9 mouse cellular contexts compared by ENCODE assay signal in genomic region chr12:80406650-80407049, GRCm38 (mm10). TPM values are rescaled to one million over a fixed set of nuclear protein-coding genes. Genes with fewer than 3 reads are reported as not detected.
DNase-seq lines count a peak whose midpoint lies in the region; ATAC-seq and TF ChIP-seq lines count a peak whose summit lies in the region.
"Had no signal": no experiment of that assay in that cellular context is flagged by ENCODE, and none has a peak within 500 bp of the region (broad histone marks: within the 10 kb centered on the region; RNA-seq: fewer than 3 reads in every experiment).

No protein-coding gene starts in this region.

- 45% methylated on average over 3 of the region's 3 CpGs for WGBS in heart, embryonic 12.5 days
- WGBS in limb, embryonic 14.5 days: 43% methylated on average over 3 of the region's 3 CpGs
- WGBS in spleen, adult 2 months: 70% methylated on average over 3 of the region's 3 CpGs

- H3K4me2 ChIP-seq in heart, embryonic 12.5 days: no peak overlapping the region
- H3K4me2 ChIP-seq in limb, embryonic 14.5 days (replicated peaks; ENCODE audit: low read depth, low read length, severe bottlenecking): no peak overlapping the region
- H3K4me2 ChIP-seq: midbrain, embryonic 12.5 days had no signal

- intact Hi-C loops in heart, postnatal 14 days (cut with DNase I): no loop called here

- no peak overlapping the region for H3K9ac ChIP-seq in heart, embryonic 12.5 days
- H3K9ac ChIP-seq in limb, embryonic 14.5 days (ENCODE audit: low read depth, low read length, severe bottlenecking): no peak overlapping the region
- H3K9ac ChIP-seq: midbrain, embryonic 12.5 days had no signal

- TF ChIP-seq POLR2A in limb, embryonic 14.5 days (IDR thresholded peaks at IDR 0.05; ENCODE audit: borderline replicate concordance, extremely low read depth, insufficient read depth, insufficient read length): no peak
- no peak for TF ChIP-seq POLR2A in spleen, adult 2 months (IDR thresholded peaks at IDR 0.05; ENCODE audit: low read depth, low read length)

- H3K27ac ChIP-seq in heart, embryonic 12.5 days (ENCODE audit: poor library complexity, severe bottlenecking): no peak overlapping the region
- no peak overlapping the region for H3K27ac ChIP-seq in limb, embryonic 14.5 days (replicated peaks; ENCODE audit: low read depth, low read length)
- no peak overlapping the region for H3K27ac ChIP-seq in spleen, adult 2 months (ENCODE audit: insufficient read depth, low read length)
- H3K27ac ChIP-seq: midbrain, embryonic 12.5 days had no signal

- H3K27me3 ChIP-seq in heart, embryonic 12.5 days (replicated peaks): no peaks in the 10 kb centered on the region
- no peaks in the 10 kb centered on the region for H3K27me3 ChIP-seq in limb, embryonic 14.5 days (ENCODE audit: control insufficient read depth, insufficient read depth, low read length)
- H3K27me3 ChIP-seq in spleen, adult 2 months (ENCODE audit: control insufficient read depth, insufficient read depth, low read length): no peaks in the 10 kb centered on the region
- H3K27me3 ChIP-seq: midbrain, embryonic 12.5 days had no signal

- no peaks in the 10 kb centered on the region for H3K4me1 ChIP-seq in heart, embryonic 12.5 days (replicated peaks)
- no peaks in the 10 kb centered on the region for H3K4me1 ChIP-seq in limb, embryonic 14.5 days (ENCODE audit: control insufficient read depth, insufficient read depth, low read length)
- no peaks in the 10 kb centered on the region for H3K4me1 ChIP-seq in spleen, adult 2 months (ENCODE audit: control insufficient read depth, insufficient read depth, insufficient read length)
- H3K4me1 ChIP-seq: midbrain, embryonic 12.5 days had no signal

- TF ChIP-seq CTCF in spleen, adult 2 months (IDR thresholded peaks at IDR 0.05; ENCODE audit: extremely low read depth, insufficient read depth, insufficient read length, insufficient replicate concordance): peak; percentile 21; the same call in 1 of the 2 replicates

- H3K4me3 ChIP-seq in heart, embryonic 12.5 days: no peak overlapping the region
- no peak overlapping the region for H3K4me3 ChIP-seq in limb, embryonic 14.5 days (replicated peaks; ENCODE audit: low read length)
- H3K4me3 ChIP-seq in spleen, adult 2 months (ENCODE audit: extremely low read depth, insufficient read depth, insufficient read length): no peak overlapping the region
- H3K4me3 ChIP-seq: midbrain, embryonic 12.5 days had no signal

- DNase-seq in heart, postnatal 14 days: peak; percentile 30 to 62
- DNase-seq in urinary bladder, postnatal 25 days (ENCODE audit: low spot score): peak; percentile 27
- no peak for DNase-seq in urinary bladder, postnatal 10 days (ENCODE audit: low spot score)
- DNase-seq in c-Kit-positive CD71-positive TER-119-positive erythroid progenitor cells, embryonic 14.5 days (ENCODE audit: low spot score): peak; percentile 42
- peak; percentile 13 for DNase-seq in limb, embryonic 14.5 days (ENCODE audit: low spot score)
- peak in 1 of 2 experiments; percentile 31 for DNase-seq in spleen, adult 2 months (ENCODE audit: low read depth in 1 of 2, low spot score in 2 of 2)
- DNase-seq in layer of hippocampus, postnatal 36 days: no peak

- no peak for ATAC-seq in heart, embryonic 12.5 days (ENCODE audit: insufficient number of reproducible peaks, low FRiP score)
- ATAC-seq in limb, embryonic 14.5 days (ENCODE audit: low FRiP score, low read depth): no peak

- peaks cover 55% of the 10 kb centered on the region for H3K36me3 ChIP-seq in heart, embryonic 12.5 days
- peaks cover 20% of the 10 kb centered on the region for H3K36me3 ChIP-seq in limb, embryonic 14.5 days (ENCODE audit: control insufficient read depth, insufficient read depth, low read length)
- H3K36me3 ChIP-seq in spleen, adult 2 months (ENCODE audit: control insufficient read depth, insufficient read depth, low read length): peaks cover 7% of the 10 kb centered on the region

- no peaks in the 10 kb centered on the region for H3K9me3 ChIP-seq in heart, embryonic 12.5 days (replicated peaks)
- no peaks in the 10 kb centered on the region for H3K9me3 ChIP-seq in limb, embryonic 14.5 days (ENCODE audit: control insufficient read depth, low read length)
- H3K9me3 ChIP-seq: midbrain, embryonic 12.5 days had no signal

RNA-seq across cellular contexts. Expression of gene Dcaf5, which starts 29.8 kb away (rescaled TPM):
- 10 to 100 TPM; 31.0 to 34.1 TPM for total RNA-seq in heart, postnatal 14 days (2021)
- polyA plus RNA-seq in heart, embryonic 12.5 days (2016; fragmentation: Nextera tagmentation; extraction: Ambion mirVana): 14.7 and 15.1 TPM in 2 replicates
- polyA plus RNA-seq in limb, embryonic 14.5 days (2012; rRNA removed): 27.8 and 33.9 TPM in 2 replicates
- 13.9 and 15.6 TPM in 2 replicates for polyA plus RNA-seq in limb, embryonic 14.5 days (2014; fragmentation: Nextera tagmentation; extraction: Ambion mirVana)
- polyA plus RNA-seq in spleen, adult 2 months (2012; rRNA removed): 14.6 and 18.5 TPM in 2 replicates
- total RNA-seq in layer of hippocampus, postnatal 36 days (2021): 10 to 100 TPM; 68.5 to 74.0 TPM

RNA-seq across cellular contexts. Expression of gene Exd2, which starts 56.2 kb away (rescaled TPM):
- 10 to 100 TPM; 11.2 to 12.7 TPM for total RNA-seq in heart, postnatal 14 days (2021)
- polyA plus RNA-seq in heart, embryonic 12.5 days (2016; fragmentation: Nextera tagmentation; extraction: Ambion mirVana): 19.6 and 21.9 TPM in 2 replicates
- polyA plus RNA-seq in limb, embryonic 14.5 days (2012; rRNA removed): 30.5 and 33.1 TPM in 2 replicates
- polyA plus RNA-seq in limb, embryonic 14.5 days (2014; fragmentation: Nextera tagmentation; extraction: Ambion mirVana): 22.8 and 28.7 TPM in 2 replicates
- 7.7 and 8.0 TPM in 2 replicates for polyA plus RNA-seq in spleen, adult 2 months (2012; rRNA removed)
- total RNA-seq in layer of hippocampus, postnatal 36 days (2021): 100 to 1,000 TPM; 114 to 126 TPM

Comparison
In these comparisons a context has a peak if more than half of its experiments do, and no peak if none do; other contexts are left out.
1. DNase-seq: peak in heart, postnatal 14 days (2 of 2), urinary bladder, postnatal 25 days (single experiment), c-Kit-positive CD71-positive TER-119-positive erythroid progenitor cells, embryonic 14.5 days (single experiment) and limb, embryonic 14.5 days (single experiment); none in urinary bladder, postnatal 10 days (single experiment) and layer of hippocampus, postnatal 36 days (0 of 2).